Mouse (Mus musculus): Measurements from ENCODE around the gene Psmg3. TPM values are rescaled to one million over a fixed set of nuclear protein-coding genes. Genes with fewer than 3 reads are reported as not detected.
A peak's percentile ranks its signal among the peaks of the same experiment; 100 is the strongest.

Psmg3 gene
- polyA plus RNA-seq, 1 experiment = 35.8 TPM

GRCm38 (mm10) chr5:139794137-139794536 lies 32.5 kb downstream of the Psmg3 start:
- DNase-seq (ENCODE audit: low spot score) = no peak

GRCm38 (mm10) chr5:139793338-139794089 lies 33.2 kb downstream of the Psmg3 start:
- no peak for DNase-seq (ENCODE audit: low spot score)

- no peak for DNase-seq (ENCODE audit: low spot score)
Measured at GRCm38 (mm10) chr5:139792966-139793337, 33.7 kb downstream of the Psmg3 start.

DNA sequence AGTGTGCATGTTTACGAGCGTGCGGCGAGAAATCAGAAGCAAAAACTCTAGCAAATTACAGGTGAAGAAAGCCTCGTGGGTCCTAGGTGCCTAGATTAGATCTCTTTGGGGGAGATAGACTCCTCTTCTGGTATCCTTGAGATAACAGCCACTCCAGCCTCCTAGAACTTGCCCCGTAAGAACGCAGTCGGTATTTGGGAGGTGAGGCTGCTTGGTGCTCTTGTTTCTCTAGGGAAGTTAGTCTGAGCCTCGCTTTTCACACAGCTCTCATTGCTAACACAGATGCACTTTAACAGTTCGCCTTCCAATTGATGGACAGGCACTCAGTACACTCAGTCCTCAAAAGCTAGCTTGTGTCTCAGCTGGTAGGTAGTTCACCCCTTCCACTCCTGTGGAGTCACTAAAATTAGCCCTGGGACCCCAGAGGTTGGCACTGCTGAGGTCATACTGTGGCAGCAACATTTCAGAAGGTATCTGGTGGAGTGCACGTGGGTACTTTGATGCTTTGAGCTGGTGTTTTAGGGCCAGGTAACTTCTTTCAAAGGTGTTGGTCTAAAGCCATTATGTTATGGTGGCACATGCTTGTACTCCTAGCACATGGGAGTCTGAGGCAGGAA lies 34.4 kb downstream of the Psmg3 start:
- DNase-seq (ENCODE audit: low spot score) = no peak

DNA sequence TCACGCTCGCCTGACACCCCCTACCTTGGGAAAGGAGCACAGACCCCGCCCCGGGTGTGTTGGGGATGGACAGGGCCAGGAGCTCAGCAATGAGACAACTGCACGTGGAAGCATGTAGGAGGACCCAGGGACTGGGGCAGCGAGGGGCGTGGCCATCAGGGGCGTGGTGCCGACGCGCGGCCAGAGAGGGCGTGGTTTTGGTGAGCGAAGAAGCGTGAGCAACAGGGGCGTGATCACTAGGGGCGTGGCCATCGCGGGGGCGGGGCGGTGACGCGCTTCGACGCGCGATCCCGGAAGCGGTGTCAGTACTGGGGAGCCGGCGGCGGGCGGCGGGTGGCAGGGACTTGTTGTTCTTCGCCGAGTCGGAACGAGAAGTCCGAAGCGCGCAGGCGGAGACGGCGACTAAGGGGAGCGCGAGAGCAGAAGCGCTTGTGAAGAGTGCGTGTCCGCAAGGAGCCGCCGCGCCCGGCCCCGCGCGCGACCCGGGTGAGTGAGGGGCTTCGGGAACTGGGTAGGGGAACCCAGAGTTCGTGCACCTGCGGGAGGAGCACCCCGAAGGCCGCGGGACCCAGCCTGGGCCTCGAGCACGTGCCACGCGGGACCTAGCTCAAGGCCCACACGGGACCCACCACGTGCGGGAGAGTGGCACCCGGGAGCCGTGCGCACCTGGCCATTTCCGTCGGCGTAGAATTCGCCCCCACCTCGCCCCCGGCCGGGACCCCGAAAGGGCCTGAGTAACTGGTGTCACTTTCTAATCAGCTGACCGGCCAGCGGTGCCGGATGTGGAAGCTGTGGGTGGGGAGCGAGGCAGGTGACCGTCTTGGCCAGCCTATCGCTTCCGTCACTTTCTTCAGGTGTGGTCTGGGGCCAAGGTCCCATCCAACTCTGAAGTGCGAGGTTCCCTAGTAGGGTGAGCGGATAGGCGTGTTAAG lies 35.2 kb downstream of the Psmg3 start, which contains the start of gene Mafk:
Gene Mafk, plus strand, starts transcription at position 287 of the 932 bp plus-strand sequence.
- DNase-seq (ENCODE audit: low spot score) = peak; percentile 96

DNA sequence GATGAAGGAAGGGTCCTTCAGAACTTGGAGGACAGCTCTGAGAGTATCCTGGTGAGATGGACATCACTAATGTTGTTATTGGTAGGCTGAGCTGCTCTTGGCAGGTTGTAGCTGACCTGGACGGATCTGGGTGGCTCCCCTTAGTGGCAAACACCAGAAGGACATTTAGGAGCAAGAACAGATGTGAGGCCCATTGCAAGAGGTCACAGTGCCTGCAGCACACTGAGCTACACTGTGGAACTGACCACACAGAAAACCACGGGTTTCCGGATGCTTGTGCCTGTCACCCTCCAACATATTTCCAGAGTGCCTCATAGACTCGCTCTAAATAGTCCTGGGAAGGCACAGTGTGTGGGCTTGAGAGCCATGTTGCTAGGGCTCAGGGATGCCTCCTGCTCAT lies 37.2 kb downstream of the Psmg3 start:
- DNase-seq (ENCODE audit: low spot score) = no peak

DNA sequence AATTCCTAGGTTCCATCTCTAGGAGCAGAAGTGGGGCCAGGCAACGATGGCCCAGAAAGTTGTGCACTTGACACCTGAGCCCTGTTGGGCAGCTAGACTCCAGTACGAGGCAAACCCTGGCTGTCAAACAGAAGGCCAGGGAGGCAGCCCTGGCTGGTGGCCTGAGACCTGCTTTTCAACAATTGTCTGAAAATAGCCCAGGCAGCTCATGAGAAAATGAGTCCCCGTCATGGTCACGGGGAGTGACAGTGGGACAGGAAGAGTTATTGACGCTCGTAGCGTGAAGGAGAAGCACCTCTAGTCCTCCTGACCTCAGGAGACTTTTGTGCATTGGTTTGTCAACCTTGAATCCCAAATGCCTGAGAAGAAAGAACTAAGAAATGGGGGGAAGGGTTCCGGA lies 45.3 kb downstream of the Psmg3 start:
- DNase-seq (ENCODE audit: low spot score) = no peak

- no peak for DNase-seq (ENCODE audit: low spot score)
Measured at GRCm38 (mm10) chr5:139776966-139777365, 49.7 kb downstream of the Psmg3 start.

DNA sequence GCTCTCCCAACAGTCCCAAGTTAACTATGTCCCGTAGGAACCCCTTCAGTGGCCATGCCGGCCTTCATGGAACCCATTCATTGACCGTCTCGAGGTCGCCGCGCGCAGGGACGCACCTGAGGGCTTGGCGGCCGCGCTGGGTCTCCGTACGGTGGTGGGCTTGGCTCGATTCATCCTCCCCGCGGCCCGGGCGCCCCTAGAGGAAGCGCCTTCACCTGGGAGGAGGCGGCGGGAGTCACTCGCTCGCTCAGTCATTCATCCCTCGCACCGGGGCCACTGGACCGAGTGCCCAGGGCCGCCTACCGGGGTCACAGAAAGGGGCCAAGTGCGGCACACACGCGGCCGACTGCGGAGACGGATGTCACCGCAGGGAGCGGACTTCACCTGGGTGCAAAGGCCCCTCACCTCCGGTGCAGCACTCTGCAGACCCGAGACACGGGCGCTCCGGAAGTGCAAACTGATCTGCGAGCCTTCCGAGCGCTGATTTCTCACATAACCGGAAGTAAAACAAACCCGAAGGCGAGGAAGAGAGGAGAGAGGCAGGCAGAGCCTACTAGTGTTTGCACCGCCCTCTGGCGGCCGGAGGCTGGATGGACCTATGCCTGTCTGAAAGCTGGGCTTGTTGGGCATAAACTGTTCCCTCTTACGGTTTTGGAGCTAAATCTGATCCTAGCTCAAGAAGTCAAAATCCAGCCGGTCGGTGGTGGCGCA lies 51.3 kb downstream of the Psmg3 start, which contains the start of gene Ints1:
Gene Ints1, minus strand, starts transcription at position 459 of the 711 bp plus-strand sequence.
- peak; percentile 89 for DNase-seq (ENCODE audit: low spot score)

Other genes with a start within 250 kb of the Psmg3 start
- gene Micall2, start 90.5 kb downstream of the Psmg3 start, polyA plus RNA-seq (2012; rRNA removed) = 7.1 and 8.3 TPM in 2 replicates
- gene Ints1, start 51.2 kb downstream of the Psmg3 start, polyA plus RNA-seq (2012; rRNA removed) = 12.1 and 20.9 TPM in 2 replicates
- 42.3 and 47.7 TPM in 2 replicates for gene Mafk, start 35.4 kb downstream of the Psmg3 start, polyA plus RNA-seq (2012; rRNA removed)
- gene Tmem184a, start 7.0 kb downstream of the Psmg3 start, polyA plus RNA-seq (2012; rRNA removed) = 79.8 and 112 TPM in 2 replicates
- not detected in 2 replicates for gene Gm26938, start 478 bp downstream of the Psmg3 start, polyA plus RNA-seq (2012; rRNA removed)
- 1.7 and 2.3 TPM in 2 replicates for gene Elfn1, start 81.1 kb upstream of the Psmg3 start, polyA plus RNA-seq (2012; rRNA removed)